In genomic region chr1:80224839-80225412, GRCm38 (mm10) we compare ENCODE assay signal across 13 mouse cellular contexts. TPM values are rescaled to one million over a fixed set of nuclear protein-coding genes. Genes with fewer than 3 reads are reported as not detected.
DNase-seq lines count a peak whose midpoint lies in the region; ATAC-seq and TF ChIP-seq lines count a peak whose summit lies in the region.
"Had no signal": no experiment of that assay in that cellular context is flagged by ENCODE, and none has a peak within 500 bp of the region (broad histone marks: within the 10 kb centered on the region; RNA-seq: fewer than 3 reads in every experiment).

No protein-coding gene starts in this region.

- H3K36me3 ChIP-seq in heart, embryonic 16.5 days (ENCODE audit: control insufficient read depth, insufficient read depth), result no peaks in the 10 kb centered on the region
- H3K36me3 ChIP-seq in lung, embryonic 14.5 days (ENCODE audit: insufficient read depth), result no peaks in the 10 kb centered on the region
- no peaks in the 10 kb centered on the region for H3K36me3 ChIP-seq in thymus, adult 2 months (ENCODE audit: control insufficient read depth, insufficient read depth, low read length)
- H3K36me3 ChIP-seq: liver, embryonic 12.5 days had no signal

- no peak overlapping the region for H3K9ac ChIP-seq in heart, embryonic 16.5 days (ENCODE audit: low read length)
- H3K9ac ChIP-seq in lung, embryonic 14.5 days, result no peak overlapping the region
- H3K9ac ChIP-seq: liver, embryonic 12.5 days had no signal

- no peak overlapping the region for H3K4me3 ChIP-seq in heart, embryonic 16.5 days (ENCODE audit: low read length)
- H3K4me3 ChIP-seq in lung, embryonic 14.5 days (ENCODE audit: low read depth, low read length), result no peak overlapping the region
- H3K4me3 ChIP-seq in gastrocnemius, adult 2 months, result peak overlapping the region; percentile 57
- no peak overlapping the region for H3K4me3 ChIP-seq in thymus, adult 2 months (ENCODE audit: control insufficient read depth, insufficient read depth, low read length)
- H3K4me3 ChIP-seq in left cerebral cortex, adult 2 months, result no peak overlapping the region
- H3K4me3 ChIP-seq: liver, embryonic 12.5 days had no signal

- DNase-seq in heart, postnatal 14 days, result no peak
- DNase-seq in lung, embryonic 14.5 days, result peak; percentile 14
- DNase-seq in lung, postnatal 36 days, result no peak
- DNase-seq in gastrocnemius, adult 2 months, result peak; percentile 77
- peak; percentile 19 for DNase-seq in thymus, adult 2 months
- DNase-seq in embryo, embryonic 10.5 days (ENCODE audit: low spot score), result no peak
- DNase-seq in left cerebral cortex, adult 2 months (ENCODE audit: extremely low spot score in 1 of 2, low spot score in 2 of 2), result no peak
- DNase-seq: cerebellum, adult 18-20 months; kidney, postnatal 14 days; right cerebral cortex, postnatal 4 days had no signal

- H3K4me1 ChIP-seq in heart, embryonic 16.5 days (ENCODE audit: control insufficient read depth, insufficient read depth, low read length), result peaks cover 5% of the 10 kb centered on the region
- H3K4me1 ChIP-seq in lung, embryonic 14.5 days (ENCODE audit: insufficient read depth), result no peaks in the 10 kb centered on the region
- H3K4me1 ChIP-seq in thymus, adult 2 months (replicated peaks; ENCODE audit: control insufficient read depth, insufficient read depth, low read length), result peaks cover 7% of the 10 kb centered on the region; the same call in 1 of the 2 replicates
- H3K4me1 ChIP-seq: liver, embryonic 12.5 days had no signal

- peak; percentile 14; the same call in 1 of the 2 replicates for ATAC-seq in heart, embryonic 16.5 days (replicated peaks; ENCODE audit: extremely low read depth, insufficient read depth, low FRiP score)
- no peak; the same call in 1 of the 2 replicates for ATAC-seq in lung, embryonic 14.5 days (ENCODE audit: insufficient read depth)
- ATAC-seq: liver, embryonic 12.5 days had no signal

- TF ChIP-seq CTCF in lung, embryonic 14.5 days (IDR thresholded peaks at IDR 0.05; ENCODE audit: low read depth), result no peak
- no peak for TF ChIP-seq CTCF in gastrocnemius, adult 2 months (IDR thresholded peaks at IDR 0.05)
- no peak for TF ChIP-seq CTCF in thymus, adult 2 months (IDR thresholded peaks at IDR 0.05; ENCODE audit: borderline replicate concordance, control insufficient read depth, extremely low read depth, insufficient read depth, low read length, poor library complexity)
- no peak for TF ChIP-seq CTCF in left cerebral cortex, adult 2 months (IDR thresholded peaks at IDR 0.05)

- H3K27me3 ChIP-seq in heart, embryonic 16.5 days (ENCODE audit: control insufficient read depth, insufficient read depth, low read length), result no peaks in the 10 kb centered on the region; the same call in 1 of the 2 replicates
- H3K27me3 ChIP-seq in lung, embryonic 14.5 days (ENCODE audit: insufficient read depth, low read length), result no peaks in the 10 kb centered on the region
- H3K27me3 ChIP-seq in thymus, adult 2 months (ENCODE audit: control insufficient read depth, insufficient read depth, low read length), result no peaks in the 10 kb centered on the region
- H3K27me3 ChIP-seq: liver, embryonic 12.5 days had no signal

- H3K9me3 ChIP-seq in heart, embryonic 16.5 days (replicated peaks; ENCODE audit: control insufficient read depth, low read length), result no peaks in the 10 kb centered on the region
- H3K9me3 ChIP-seq in lung, embryonic 14.5 days (ENCODE audit: low read depth, low read length), result no peaks in the 10 kb centered on the region
- H3K9me3 ChIP-seq: liver, embryonic 12.5 days had no signal

- intact Hi-C loops in heart, postnatal 14 days (cut with DNase I), result no loop called here
- intact Hi-C loops in gastrocnemius, adult 2 months (cut with DNase I), result no loop called here
- intact Hi-C loops in left cerebral cortex, adult 2 months (cut with DNase I), result no loop called here

- H3K27ac ChIP-seq in heart, embryonic 16.5 days (ENCODE audit: low read length), result no peak overlapping the region
- H3K27ac ChIP-seq in lung, embryonic 14.5 days (ENCODE audit: low read depth), result no peak overlapping the region
- peak overlapping the region; percentile 85 for H3K27ac ChIP-seq in gastrocnemius, adult 2 months
- 0 out of 2 replicates have a peak overlapping the region, but pooled peaks have one; percentile 27 for H3K27ac ChIP-seq in thymus, adult 2 months (ENCODE audit: control insufficient read depth, insufficient read depth, low read length)
- no peak overlapping the region for H3K27ac ChIP-seq in left cerebral cortex, adult 2 months
- H3K27ac ChIP-seq: liver, embryonic 12.5 days had no signal

- H3K4me2 ChIP-seq in heart, embryonic 16.5 days (ENCODE audit: low read depth, low read length), result no peak overlapping the region
- no peak overlapping the region for H3K4me2 ChIP-seq in lung, embryonic 14.5 days
- H3K4me2 ChIP-seq: heart, embryonic 11.5 days; liver, embryonic 12.5 days had no signal

- 27% methylated on average over 3 of the region's 3 CpGs for WGBS in heart, embryonic 16.5 days
- 21% methylated on average over 3 of the region's 3 CpGs for WGBS in lung, embryonic 14.5 days
- 20% methylated on average over 3 of the region's 3 CpGs for WGBS in thymus, adult 2 months

- no peak for TF ChIP-seq POLR2A in thymus, adult 2 months (IDR thresholded peaks at IDR 0.05; ENCODE audit: control insufficient read depth, extremely low read depth, insufficient read depth, low read length, poor library complexity)

RNA-seq across cellular contexts. Expression of gene Fam124b, which starts 6.7 kb away (rescaled TPM):
- polyA plus RNA-seq in heart, embryonic 16.5 days (2015; fragmentation: Nextera tagmentation; extraction: Ambion mirVana), result 1.2 and 1.7 TPM in 2 replicates
- total RNA-seq in heart, postnatal 14 days (2021), result 1 to 10 TPM; 7.4 TPM
- polyA plus RNA-seq in lung, embryonic 14.5 days (2014; fragmentation: Nextera tagmentation; extraction: Ambion mirVana), result 3.1 and 3.2 TPM in 2 replicates
- total RNA-seq in gastrocnemius, adult 2 months (2021), result 1 to 10 TPM in 1 of 2 experiments, under 1 TPM in 1; 0.66 to 1.7 TPM
- polyA plus RNA-seq in thymus, adult 2 months (2012; rRNA removed), result 0.20 and 0.39 TPM in 2 replicates
- under 1 TPM; 0.32 to 0.63 TPM for total RNA-seq in left cerebral cortex, adult 2 months (2021)
- polyA plus RNA-seq: liver, embryonic 12.5 days had no signal

Comparison
In these comparisons a context has a peak if more than half of its experiments do, and no peak if none do; other contexts are left out.
1. DNase-seq: peak in lung, embryonic 14.5 days (single experiment), gastrocnemius, adult 2 months (single experiment) and thymus, adult 2 months (single experiment); none in heart, postnatal 14 days (0 of 2), lung, postnatal 36 days (single experiment), embryo, embryonic 10.5 days (single experiment) and left cerebral cortex, adult 2 months (0 of 2).
2. H3K27ac ChIP-seq: peak in gastrocnemius, adult 2 months (single experiment) and thymus, adult 2 months (single experiment); none in heart, embryonic 16.5 days (single experiment), lung, embryonic 14.5 days (single experiment) and left cerebral cortex, adult 2 months (single experiment).